Mouse (Mus musculus) lung, embryonic 14.5 days (tissue): ENCODE data around the gene Fam78b. TPM values are rescaled to one million over a fixed set of nuclear protein-coding genes. Genes with fewer than 3 reads are reported as not detected.

ENCODE experiments used
- ATAC-seq: fragments of 200-750 bp; cut with Nextera tagmentation; 2 replicates; pipeline ENCODE4 v1.8.0; 2017; ENCODE audit warnings: mild to moderate bottlenecking, moderate TSS enrichment, moderate library complexity; ENCODE audit not compliant: insufficient read depth
- DNase-seq: peaks from one replicate; pipeline ENCODE4 v3.0.0-alpha.2; 2015
- H3K27ac ChIP-seq: fragments of 300-500 bp; sonication (generic); 2 replicates; pipeline ENCODE4 v1.5.1; 2014; ENCODE audit warnings: low read depth, mild to moderate bottlenecking, moderate library complexity
- H3K27me3 ChIP-seq: fragments of 300-500 bp; sonication (generic); 2 replicates; pipeline ENCODE4 v1.6.1; 2014; ENCODE audit warnings: low read length, control low read depth; ENCODE audit not compliant: insufficient read depth
- H3K36me3 ChIP-seq: fragments of 300-500 bp; sonication (generic); 2 replicates; pipeline ENCODE4 v1.6.1; 2014; ENCODE audit warnings: control low read depth; ENCODE audit not compliant: insufficient read depth
- H3K4me1 ChIP-seq: fragments of 300-500 bp; sonication (generic); 2 replicates; pipeline ENCODE4 v1.6.1; 2014; ENCODE audit warnings: antibody characterized with exemption, control low read depth; ENCODE audit not compliant: insufficient read depth
- H3K4me2 ChIP-seq: fragments of 300-500 bp; sonication (generic); 2 replicates; pipeline ENCODE4 v1.6.1; 2014; ENCODE audit warnings: mild to moderate bottlenecking
- H3K4me3 ChIP-seq: fragments of 300-500 bp; sonication (generic); 2 replicates; pipeline ENCODE4 v1.5.1; 2014; ENCODE audit warnings: low read depth, low read length
- H3K9ac ChIP-seq: fragments of 300-500 bp; sonication (generic); 2 replicates; pipeline ENCODE4 v1.6.1; 2014
- H3K9me3 ChIP-seq: fragments of 300-500 bp; sonication (generic); 2 replicates; pipeline ENCODE4 v1.6.1; 2016; ENCODE audit warnings: low read depth, low read length, control low read depth
- CTCF ChIP-seq: IDR thresholded peaks from 2 replicates; pipeline ENCODE4 v1.5.1; 2016; ENCODE audit warnings: antibody characterized with exemption, low read depth
- WGBS: fragments of 180-500 bp; shearing (Covaris S2); extraction: QIAGEN DNeasy Blood & Tissue Kit; methylation state at CpG from one replicate; pipeline ENCODE4 v1.1.7; 2014; 5-methylcytosine and 5-hydroxymethylcytosine counted together
- polyA plus RNA-seq: library from polyadenylated mRNA; unstranded; fragments of >200 nt; fragmentation: Nextera tagmentation; extraction: Ambion mirVana; gene quantifications from 2 replicates; pipeline ENCODE4 v1.2.1, GENCODE M21; 2014

Gene Fam78b
- 0.79 and 0.88 TPM in 2 replicates for polyA plus RNA-seq

DNA sequence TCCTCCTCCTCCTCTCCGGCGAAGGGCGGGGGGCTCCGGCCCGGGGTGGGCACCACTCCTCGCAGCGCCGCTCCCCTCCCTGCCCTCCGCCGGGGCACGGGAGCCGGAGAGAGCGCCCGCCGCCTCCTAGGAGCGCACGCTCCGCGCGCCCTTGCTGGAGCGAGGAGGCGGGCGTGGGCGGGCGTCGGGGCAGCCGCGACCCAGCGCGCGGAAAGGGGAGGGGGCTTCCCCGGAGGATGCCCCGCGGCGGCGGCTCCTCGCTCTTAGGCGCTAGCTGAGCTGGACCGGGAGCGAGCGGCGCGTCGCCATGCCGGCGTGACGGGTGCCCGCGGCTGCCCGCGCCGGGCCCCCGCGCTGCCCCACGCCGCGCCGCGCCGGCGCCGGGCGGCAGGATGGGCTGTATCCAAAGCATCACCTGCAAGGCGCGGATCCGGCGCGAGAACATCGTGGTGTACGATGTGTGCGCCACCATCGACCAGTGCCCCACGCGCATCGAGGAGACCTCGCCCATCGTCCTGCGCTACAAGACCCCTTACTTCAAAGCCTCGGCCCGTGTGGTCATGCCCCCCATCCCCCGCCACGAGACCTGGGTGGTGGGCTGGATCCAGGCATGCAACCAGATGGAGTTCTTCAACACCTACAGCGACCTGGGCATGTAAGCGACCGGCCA lies at the start of gene Fam78b:
TSS of gene Fam78b (plus strand) at position 244 of the 670 bp plus-strand sequence.
- no peaks in the 10 kb centered on the region for H3K4me1 ChIP-seq
- H3K27me3 ChIP-seq, result peaks cover 25% of the 10 kb centered on the region
- ATAC-seq (peak; percentile 55), DNase-seq (peak; percentile 27)
- peak within 1 kb of the TSS; percentile 67 for H3K9ac ChIP-seq
- peak within 1 kb of the TSS; percentile 93 for H3K4me2 ChIP-seq
- no peak for TF ChIP-seq CTCF
- H3K4me3 ChIP-seq, result peak within 1 kb of the TSS; percentile 71
- H3K9me3 ChIP-seq, result no peaks in the 10 kb centered on the region
- no peak within 1 kb of the TSS for H3K27ac ChIP-seq
- H3K36me3 ChIP-seq, result no peaks in the 10 kb centered on the region
- WGBS, result 1% methylated on average over 57 of the region's 85 CpGs

DNA sequence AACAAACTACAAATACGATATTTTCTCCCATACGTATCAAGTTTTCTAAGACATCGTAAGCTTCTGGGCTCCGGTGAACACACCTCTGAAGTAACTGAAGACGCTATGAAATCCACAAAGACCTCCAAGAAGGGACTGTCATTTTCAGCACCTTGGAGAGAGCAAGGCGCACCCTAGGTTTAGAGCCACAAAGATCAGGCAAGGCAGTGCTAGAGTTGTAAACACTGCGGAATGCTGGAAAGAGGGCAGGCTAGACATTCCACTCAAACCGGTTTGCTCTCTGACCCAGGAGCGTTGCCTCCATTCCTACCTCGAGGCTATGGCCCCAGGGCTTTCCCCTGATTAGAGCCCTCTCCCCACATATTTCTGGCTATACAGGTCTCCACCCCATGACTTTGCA lies 36.7 kb upstream of the Fam78b start:
- no peak for TF ChIP-seq CTCF
- H3K4me3 ChIP-seq, result no peak overlapping the region
- H3K9me3 ChIP-seq, result no peaks in the 10 kb centered on the region
- ATAC-seq (peak; percentile 76), DNase-seq (peak; percentile 88)
- no peaks in the 10 kb centered on the region for H3K36me3 ChIP-seq
- 29% methylated on average over 10 of the region's 10 CpGs for WGBS
- no peak overlapping the region for H3K9ac ChIP-seq
- H3K27me3 ChIP-seq, result no peaks in the 10 kb centered on the region
- H3K4me2 ChIP-seq, result no peak overlapping the region
- no peak overlapping the region for H3K27ac ChIP-seq
- no peaks in the 10 kb centered on the region for H3K4me1 ChIP-seq

DNA sequence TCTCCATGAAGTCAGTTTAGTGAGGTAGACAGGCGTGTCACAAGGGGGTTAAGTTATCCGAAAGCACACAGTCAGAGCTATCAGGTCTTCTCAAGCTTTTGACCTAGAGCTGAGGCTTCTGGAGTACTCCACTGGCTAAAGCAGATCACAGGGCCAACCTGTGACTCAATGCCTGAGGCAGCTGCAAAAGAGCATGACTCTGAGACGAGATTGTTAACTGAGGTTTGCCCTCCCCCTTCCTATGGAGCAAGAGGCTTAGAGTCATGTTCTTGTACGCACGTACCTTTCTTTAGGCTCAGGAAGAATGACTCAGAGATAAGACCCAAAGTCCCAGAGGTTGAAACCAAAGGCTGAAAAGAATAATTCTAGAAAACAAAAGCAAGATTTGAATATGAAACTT lies 32.9 kb upstream of the Fam78b start:
- 75% methylated on average over 5 of the region's 5 CpGs for WGBS

DNA sequence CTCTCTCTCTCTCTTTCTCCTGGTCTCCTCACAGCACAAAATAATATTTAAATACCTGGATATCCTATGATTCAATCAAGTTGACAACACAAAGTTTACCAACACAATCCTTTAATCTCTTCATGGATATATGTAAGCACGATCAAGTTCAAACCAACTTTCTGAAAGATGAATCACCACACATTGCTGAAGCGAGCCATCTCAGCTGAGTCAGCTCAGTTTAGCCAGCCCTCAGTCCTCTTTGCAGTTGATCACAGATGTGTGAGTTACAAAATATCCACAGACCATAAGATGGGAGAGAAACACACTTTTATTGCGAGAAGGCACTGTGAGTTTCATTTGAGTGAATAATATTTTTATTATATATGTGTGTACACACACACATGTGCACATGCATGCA lies 27.5 kb upstream of the Fam78b start:
- H3K9me3 ChIP-seq, result no peaks in the 10 kb centered on the region
- no peak overlapping the region for H3K9ac ChIP-seq
- no peak overlapping the region for H3K27ac ChIP-seq
- H3K36me3 ChIP-seq, result no peaks in the 10 kb centered on the region
- DNase-seq, result no peak
- H3K4me2 ChIP-seq, result no peak overlapping the region
- 75% methylated on average over 3 of the region's 3 CpGs for WGBS
- ATAC-seq, result no peak
- no peaks in the 10 kb centered on the region for H3K27me3 ChIP-seq
- H3K4me3 ChIP-seq, result no peak overlapping the region
- TF ChIP-seq CTCF, result no peak
- no peaks in the 10 kb centered on the region for H3K4me1 ChIP-seq

More for the DNA sequence above, 32.9 kb upstream of the Fam78b start:
- H3K4me2 ChIP-seq, result no peak overlapping the region
- H3K9me3 ChIP-seq, result no peaks in the 10 kb centered on the region
- DNase-seq, result no peak
- H3K36me3 ChIP-seq, result no peaks in the 10 kb centered on the region
- no peaks in the 10 kb centered on the region for H3K4me1 ChIP-seq
- H3K27me3 ChIP-seq, result no peaks in the 10 kb centered on the region
- no peak for TF ChIP-seq CTCF
- H3K9ac ChIP-seq, result no peak overlapping the region
- H3K27ac ChIP-seq, result no peak overlapping the region
- ATAC-seq, result no peak
- H3K4me3 ChIP-seq, result no peak overlapping the region

DNA sequence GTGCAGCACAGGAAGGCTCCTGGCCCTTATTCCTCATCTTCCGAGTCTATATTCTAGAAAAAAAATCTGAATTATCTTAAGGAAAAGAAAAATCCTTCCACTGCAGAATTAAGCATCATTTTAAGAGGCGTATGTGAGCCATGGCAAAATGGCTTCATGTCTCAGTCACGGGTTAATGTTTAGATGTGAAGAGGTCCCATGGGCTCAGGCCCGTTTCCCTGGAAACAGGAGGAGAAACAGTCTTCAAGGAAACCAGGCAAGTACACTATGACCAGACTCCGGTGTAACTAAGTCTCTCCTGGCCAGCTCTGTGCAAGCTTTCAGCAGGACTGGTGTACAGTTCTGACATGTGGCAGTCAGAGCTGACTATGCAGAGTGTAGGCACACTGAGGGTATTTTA lies 22.6 kb upstream of the Fam78b start:
- no peak overlapping the region for H3K4me3 ChIP-seq
- no peak overlapping the region for H3K27ac ChIP-seq
- 54% methylated on average over 5 of the region's 5 CpGs for WGBS

DNA sequence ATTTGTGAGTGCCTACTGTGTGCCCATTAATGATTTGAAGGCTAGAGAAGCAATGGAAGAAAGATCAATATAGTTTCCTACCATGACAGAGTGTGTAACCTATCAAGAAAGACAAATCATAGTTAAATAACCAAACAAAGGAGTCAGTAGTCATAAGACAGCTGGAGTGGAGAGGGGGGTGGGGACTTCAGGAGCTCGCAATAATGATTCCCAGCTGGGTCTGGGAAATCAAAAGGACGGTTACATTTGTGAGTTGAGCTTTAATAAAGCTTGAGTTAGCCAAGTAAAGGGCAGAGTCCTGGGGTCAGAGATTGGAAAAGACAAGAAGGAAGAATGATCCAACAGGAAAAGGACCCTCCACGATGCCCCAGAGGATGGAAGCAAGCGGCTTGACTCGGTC lies 7.0 kb upstream of the Fam78b start:
- Histone ChIP-seq H3K27ac (no peak overlapping the region), H3K4me3 (no peak overlapping the region), H3K27me3 (no peaks in the 10 kb centered on the region), H3K9me3 (no peaks in the 10 kb centered on the region), H3K36me3 (no peaks in the 10 kb centered on the region), H3K9ac (no peak overlapping the region), H3K4me1 (no peaks in the 10 kb centered on the region), H3K4me2 (no peak overlapping the region)
- ATAC-seq, result no peak
- DNase-seq, result no peak
- TF ChIP-seq CTCF, result no peak
- WGBS, result 54% methylated on average over 5 of the region's 5 CpGs

More for the DNA sequence above, 22.6 kb upstream of the Fam78b start:
- no peaks in the 10 kb centered on the region for H3K36me3 ChIP-seq
- H3K27me3 ChIP-seq, result no peaks in the 10 kb centered on the region
- H3K4me2 ChIP-seq, result no peak overlapping the region
- H3K9ac ChIP-seq, result no peak overlapping the region
- DNase-seq (no peak), ATAC-seq (no peak)
- H3K9me3 ChIP-seq, result no peaks in the 10 kb centered on the region
- no peak for TF ChIP-seq CTCF
- H3K4me1 ChIP-seq, result no peaks in the 10 kb centered on the region

DNA sequence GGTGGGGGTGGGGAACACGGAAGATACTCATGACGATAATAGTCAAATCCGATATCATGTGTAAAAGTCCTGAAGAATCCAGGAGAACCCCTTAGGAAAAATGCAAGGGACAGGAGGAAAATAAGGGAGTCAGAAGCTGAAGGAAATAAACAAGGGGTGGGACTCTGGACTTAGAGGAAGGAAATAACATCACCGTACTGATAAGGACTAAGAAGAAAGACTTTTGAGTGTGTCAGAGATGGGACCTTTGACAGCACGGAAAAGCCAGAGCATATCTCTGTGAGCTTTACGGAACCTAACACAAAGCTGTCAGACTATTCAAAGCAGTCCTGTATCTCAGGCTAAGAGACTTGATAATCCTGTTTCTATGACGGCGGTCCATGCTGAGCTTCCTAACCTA lies 5.0 kb upstream of the Fam78b start:
- Histone ChIP-seq H3K36me3 (no peaks in the 10 kb centered on the region), H3K27ac (no peak overlapping the region), H3K9me3 (no peaks in the 10 kb centered on the region), H3K4me1 (no peaks in the 10 kb centered on the region), H3K4me3 (no peak overlapping the region), H3K27me3 (0 out of 2 replicates have a peak, but pooled peaks cover 3% of the 10 kb centered on the region), H3K4me2 (no peak overlapping the region), H3K9ac (no peak overlapping the region)
- 66% methylated on average over 8 of the region's 8 CpGs for WGBS
- DNase-seq (no peak), ATAC-seq (no peak)
- TF ChIP-seq CTCF, result no peak
